Mouse (Mus musculus) liver, embryonic 11.5 days (tissue): ENCODE data around the gene Mapk8. TPM values are rescaled to one million over a fixed set of nuclear protein-coding genes. Genes with fewer than 3 reads are reported as not detected.
A peak's percentile ranks its signal among the peaks of the same experiment; 100 is the strongest.

Source experiments
- ATAC-seq: fragments of 200-750 bp; cut with Nextera tagmentation; replicated peaks from 2 replicates; pipeline ENCODE4 v1.8.0; 2017; ENCODE audit warnings: moderate number of reproducible peaks, mild to moderate bottlenecking, moderate TSS enrichment, moderate library complexity; ENCODE audit not compliant: low FRiP score
- DNase-seq: peaks from one replicate; pipeline ENCODE4 v3.0.0-alpha.2; 2017; ENCODE audit warnings: low spot score
- H3K27ac ChIP-seq: fragments of 300-500 bp; sonication (generic); 2 replicates; pipeline ENCODE4 v1.5.1; 2014; ENCODE audit warnings: mild to moderate bottlenecking, low read depth, low read length, control low read depth
- H3K27me3 ChIP-seq: fragments of 300-500 bp; sonication (generic); replicated peaks from 2 replicates; pipeline ENCODE4 v1.6.1; 2014; ENCODE audit warnings: low read length, mixed read lengths; ENCODE audit not compliant: control insufficient read depth, insufficient read depth
- H3K36me3 ChIP-seq: fragments of 300-500 bp; sonication (generic); 2 replicates; pipeline ENCODE4 v1.6.1; 2014; ENCODE audit warnings: mild to moderate bottlenecking, low read length, moderate library complexity, mixed read lengths; ENCODE audit not compliant: control insufficient read depth, insufficient read depth
- H3K4me1 ChIP-seq: fragments of 300-500 bp; sonication (generic); replicated peaks from 2 replicates; pipeline ENCODE4 v1.6.1; 2014; ENCODE audit warnings: low read length, mixed read lengths; ENCODE audit not compliant: control insufficient read depth, insufficient read depth
- H3K4me2 ChIP-seq: fragments of 300-500 bp; sonication (generic); 2 replicates; pipeline ENCODE4 v1.6.1; 2014; ENCODE audit warnings: mild to moderate bottlenecking, control low read depth, moderate library complexity
- H3K4me3 ChIP-seq: fragments of 300-500 bp; sonication (generic); 2 replicates; pipeline ENCODE4 v1.5.1; 2014; ENCODE audit warnings: low read depth, low read length, control low read depth
- H3K9ac ChIP-seq: fragments of 300-500 bp; sonication (generic); 2 replicates; pipeline ENCODE4 v1.6.1; 2014; ENCODE audit warnings: low read depth, low read length, control low read depth
- H3K9me3 ChIP-seq: fragments of 300-500 bp; sonication (generic); 2 replicates; pipeline ENCODE4 v1.6.1; 2016; ENCODE audit warnings: low read length, inconsistent platforms, mixed read lengths; ENCODE audit not compliant: control insufficient read depth
- WGBS: fragments of 180-500 bp; shearing (Covaris S2); extraction: QIAGEN DNeasy Blood & Tissue Kit; methylation state at CpG from one replicate; pipeline ENCODE4 v1.1.7; 2014; 5-methylcytosine and 5-hydroxymethylcytosine counted together
- polyA plus RNA-seq: library from polyadenylated mRNA; unstranded; fragments of >200 nt; fragmentation: Nextera tagmentation; extraction: Ambion mirVana; gene quantifications from 2 replicates; pipeline ENCODE4 v1.2.1, GENCODE M21; 2014

Gene Mapk8
- polyA plus RNA-seq, 1 experiment from 2014 or later = 10.5 TPM

DNA sequence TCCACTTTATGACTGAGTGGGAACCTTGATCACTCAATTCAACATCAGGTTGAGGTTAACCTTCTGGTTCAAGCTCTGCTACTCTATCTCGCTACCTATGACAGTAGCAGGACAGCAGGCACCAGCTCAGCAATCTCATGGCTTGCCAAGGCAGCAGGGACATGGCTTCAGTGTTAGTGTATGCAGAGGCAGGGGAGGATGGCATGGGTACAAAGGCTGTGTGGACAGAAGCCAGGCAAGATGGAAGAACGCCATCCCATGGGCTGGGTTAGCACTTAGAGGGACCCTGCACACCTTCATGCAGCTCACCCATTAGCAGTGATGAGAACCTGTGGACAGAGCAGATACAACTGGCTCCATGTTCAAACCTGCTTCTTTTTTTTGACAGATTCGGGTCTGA is 69.7 kb downstream of the Mapk8 start:
- no peak for ATAC-seq

DNA sequence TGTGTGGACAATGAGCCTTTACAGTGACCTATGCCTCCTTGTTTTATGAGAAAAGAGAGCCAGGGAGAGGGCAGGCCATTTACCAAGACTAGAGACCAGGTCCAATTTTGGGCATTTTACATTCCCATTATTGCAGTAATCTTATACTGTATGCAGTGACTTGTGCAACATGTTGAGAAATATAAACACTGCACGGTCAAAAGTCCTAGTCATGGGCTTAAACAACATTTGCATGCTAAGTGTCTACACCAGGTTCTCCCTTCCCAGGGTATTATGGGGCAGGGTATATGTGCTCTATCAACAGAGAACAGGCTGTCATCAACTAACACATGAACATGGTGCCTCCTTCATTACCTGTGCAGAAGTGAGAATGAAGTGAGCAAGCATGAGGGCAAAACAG is 72.9 kb downstream of the Mapk8 start:
- Histone ChIP-seq H3K9me3 (no peaks in the 10 kb centered on the region), H3K4me3 (no peak overlapping the region), H3K4me2 (no peak overlapping the region), H3K27ac (no peak overlapping the region), H3K4me1 (peaks cover 12% of the 10 kb centered on the region), H3K27me3 (no peaks in the 10 kb centered on the region), H3K9ac (no peak overlapping the region), H3K36me3 (no peaks in the 10 kb centered on the region)
- 73% methylated on average over 1 of the region's 1 CpGs for WGBS
- DNase-seq (no peak), ATAC-seq (no peak)

More for the DNA sequence above, 69.7 kb downstream of the Mapk8 start:
- WGBS = 87% methylated on average over 3 of the region's 3 CpGs
- DNase-seq = no peak
- H3K9me3 ChIP-seq = no peaks in the 10 kb centered on the region
- no peak overlapping the region for H3K4me3 ChIP-seq
- H3K27ac ChIP-seq = no peak overlapping the region
- H3K4me2 ChIP-seq = no peak overlapping the region
- no peaks in the 10 kb centered on the region for H3K27me3 ChIP-seq
- H3K9ac ChIP-seq = no peak overlapping the region
- H3K4me1 ChIP-seq = no peaks in the 10 kb centered on the region
- H3K36me3 ChIP-seq = peaks cover 6% of the 10 kb centered on the region; the same call in 1 of the 2 replicates

DNA sequence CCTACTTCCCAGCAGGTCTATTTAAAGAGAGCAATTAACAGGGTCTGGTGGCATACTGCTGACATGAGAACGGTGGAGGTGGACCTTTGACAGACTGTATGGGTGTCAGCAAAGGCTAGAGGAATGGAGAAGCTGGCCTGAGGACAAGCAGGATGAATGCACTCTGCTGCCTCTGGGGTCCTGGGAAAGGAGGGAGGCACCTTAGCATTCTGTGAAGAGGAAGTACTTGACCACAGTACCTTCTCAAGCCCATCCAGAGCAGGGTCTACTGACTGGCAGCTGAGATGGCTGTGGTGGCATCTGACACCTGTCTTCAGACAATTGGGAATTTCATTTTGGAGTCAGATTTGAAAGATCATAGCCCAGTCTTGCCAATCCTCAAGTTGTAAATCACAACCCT is 73.7 kb downstream of the Mapk8 start:
- no peak overlapping the region for H3K27ac ChIP-seq
- ATAC-seq = no peak

DNA sequence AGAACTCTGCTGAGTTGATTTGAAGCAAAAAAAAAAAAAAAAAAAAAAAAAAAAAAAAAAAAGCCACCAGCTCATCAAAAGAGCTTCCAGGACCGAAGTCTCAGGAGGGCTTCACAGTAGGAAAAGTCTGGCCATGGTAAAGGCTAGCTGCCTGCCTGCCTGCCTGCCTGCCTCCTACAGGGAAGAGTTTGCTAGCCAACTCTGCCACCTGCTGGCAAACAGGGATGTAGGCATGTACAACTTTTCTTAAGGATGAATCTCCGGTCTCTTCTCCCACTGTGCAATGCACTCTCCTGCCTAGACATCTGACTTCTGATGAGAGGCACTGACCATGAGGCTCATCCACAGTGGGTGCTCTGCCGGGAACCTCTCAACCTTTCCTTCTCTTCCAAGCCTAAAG is 75.7 kb downstream of the Mapk8 start:
- H3K9ac ChIP-seq = no peak overlapping the region
- H3K4me1 ChIP-seq = peaks cover 12% of the 10 kb centered on the region
- DNase-seq (peak; percentile 47), ATAC-seq (peak; percentile 45)
- no peak overlapping the region for H3K4me3 ChIP-seq
- no peaks in the 10 kb centered on the region for H3K9me3 ChIP-seq
- no peaks in the 10 kb centered on the region for H3K27me3 ChIP-seq
- WGBS = 24% methylated on average over 3 of the region's 3 CpGs
- no peaks in the 10 kb centered on the region; the same call in 1 of the 2 replicates for H3K36me3 ChIP-seq
- no peak overlapping the region for H3K4me2 ChIP-seq
- no peak overlapping the region for H3K27ac ChIP-seq

More for the DNA sequence above, 73.7 kb downstream of the Mapk8 start:
- DNase-seq = peak; percentile 23
- WGBS = 38% methylated on average over 1 of the region's 1 CpGs
- H3K36me3 ChIP-seq = no peaks in the 10 kb centered on the region
- no peak overlapping the region for H3K4me3 ChIP-seq
- H3K4me2 ChIP-seq = no peak overlapping the region
- no peaks in the 10 kb centered on the region for H3K27me3 ChIP-seq
- H3K9me3 ChIP-seq = no peaks in the 10 kb centered on the region
- H3K4me1 ChIP-seq = peaks cover 12% of the 10 kb centered on the region
- H3K9ac ChIP-seq = no peak overlapping the region

DNA sequence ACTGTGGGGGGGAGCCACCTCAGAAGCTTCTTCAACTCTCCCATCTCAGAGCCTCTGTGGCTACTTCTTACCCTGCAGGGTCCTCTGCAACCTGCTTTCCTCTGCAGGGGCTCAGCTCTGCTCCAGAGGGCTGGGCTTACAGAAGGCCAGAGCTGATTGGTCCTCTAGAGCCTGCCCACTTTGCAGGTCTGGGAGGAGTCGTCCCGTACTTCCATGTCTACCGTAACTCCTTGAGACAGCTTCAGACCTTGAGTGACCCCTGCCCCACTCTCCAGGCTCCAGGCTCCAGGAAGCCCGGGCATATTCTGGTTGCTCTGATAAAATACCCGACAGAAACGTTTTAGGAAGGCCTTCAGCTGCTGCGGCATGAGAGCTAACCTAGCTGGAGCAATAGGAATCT is 76.9 kb downstream of the Mapk8 start:
- H3K4me1 ChIP-seq = peaks cover 12% of the 10 kb centered on the region
- H3K9me3 ChIP-seq = no peaks in the 10 kb centered on the region
- 9% methylated on average over 7 of the region's 7 CpGs for WGBS
- H3K36me3 ChIP-seq = no peaks in the 10 kb centered on the region; the same call in 1 of the 2 replicates
- H3K27ac ChIP-seq = no peak overlapping the region
- peak; percentile 54; the same call in 1 of the 2 replicates for ATAC-seq
- no peak overlapping the region for H3K9ac ChIP-seq
- DNase-seq = no peak
- H3K4me3 ChIP-seq = no peak overlapping the region
- H3K27me3 ChIP-seq = no peaks in the 10 kb centered on the region
- peak overlapping the region; percentile 37 for H3K4me2 ChIP-seq

DNA sequence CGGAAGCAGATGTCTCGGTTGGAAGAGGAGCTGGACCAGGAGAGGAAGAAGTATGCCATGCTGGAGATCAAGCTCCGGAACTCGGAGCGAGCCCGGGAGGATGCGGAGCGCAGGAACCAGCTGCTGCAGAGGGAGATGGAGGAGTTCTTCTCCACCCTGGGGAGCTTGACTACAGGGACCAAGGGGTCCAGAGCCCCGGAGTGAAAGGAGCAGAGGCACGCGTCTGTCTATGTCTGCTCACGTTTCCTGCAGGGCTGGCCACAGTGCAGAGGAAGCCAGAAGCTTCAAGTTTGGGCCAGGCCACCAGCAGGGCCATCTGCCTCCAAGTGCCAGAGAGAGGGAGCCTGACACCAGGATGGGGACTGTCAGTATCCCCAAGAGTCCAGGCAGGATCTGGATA is 77.6 kb downstream of the Mapk8 start:
- ATAC-seq = no peak
- 82% methylated on average over 12 of the region's 12 CpGs for WGBS
- H3K27ac ChIP-seq = no peak overlapping the region
- H3K27me3 ChIP-seq = no peaks in the 10 kb centered on the region
- no peak overlapping the region for H3K4me2 ChIP-seq
- no peaks in the 10 kb centered on the region for H3K9me3 ChIP-seq
- H3K9ac ChIP-seq = no peak overlapping the region
- H3K4me3 ChIP-seq = no peak overlapping the region
- peaks cover 12% of the 10 kb centered on the region for H3K4me1 ChIP-seq
- no peaks in the 10 kb centered on the region; the same call in 1 of the 2 replicates for H3K36me3 ChIP-seq
- DNase-seq = peak; percentile 19

GRCm38 (mm10) chr14:33366891-33367777 is 79.8 kb downstream of the Mapk8 start:
- DNase-seq = peak; percentile 23
- WGBS = 86% methylated on average over 30 of the region's 30 CpGs

DNA sequence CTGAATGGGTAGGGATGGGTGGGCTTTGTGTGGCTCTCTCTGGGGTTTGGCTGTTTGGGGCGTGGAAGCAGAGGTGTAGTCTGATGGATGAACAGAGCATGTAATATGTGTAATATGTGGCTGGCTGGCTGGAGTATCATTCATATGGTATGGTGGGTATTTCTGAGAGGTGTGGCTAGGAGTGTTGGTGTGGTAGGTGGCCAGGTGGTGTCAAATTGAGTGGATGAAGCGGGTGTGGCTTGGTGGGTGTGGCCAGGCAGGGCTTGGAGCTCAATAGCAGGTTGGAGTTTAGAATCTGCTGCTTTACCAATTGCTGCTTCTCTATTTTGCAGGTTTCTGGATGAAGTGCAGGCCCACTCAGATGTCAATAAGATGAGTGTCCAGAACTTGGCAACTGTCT is 82.9 kb downstream of the Mapk8 start:
- H3K4me1 ChIP-seq = peaks cover 13% of the 10 kb centered on the region; the same call in 1 of the 2 replicates
- no peak overlapping the region for H3K4me2 ChIP-seq
- no peaks in the 10 kb centered on the region for H3K27me3 ChIP-seq
- H3K36me3 ChIP-seq = no peaks in the 10 kb centered on the region; the same call in 1 of the 2 replicates
- no peak overlapping the region for H3K4me3 ChIP-seq
- H3K9ac ChIP-seq = no peak overlapping the region
- no peak for DNase-seq
- H3K27ac ChIP-seq = no peak overlapping the region
- WGBS = 69% methylated on average over 2 of the region's 2 CpGs
- no peak for ATAC-seq
- H3K9me3 ChIP-seq = no peaks in the 10 kb centered on the region

More at GRCm38 (mm10) chr14:33366891-33367777, 79.8 kb downstream of the Mapk8 start:
- H3K4me2 ChIP-seq = no peak overlapping the region
- no peak overlapping the region for H3K4me3 ChIP-seq
- H3K27ac ChIP-seq = no peak overlapping the region
- no peaks in the 10 kb centered on the region for H3K9me3 ChIP-seq
- H3K4me1 ChIP-seq = peaks cover 22% of the 10 kb centered on the region
- H3K27me3 ChIP-seq = no peaks in the 10 kb centered on the region
- H3K9ac ChIP-seq = no peak overlapping the region
- H3K36me3 ChIP-seq = no peaks in the 10 kb centered on the region; the same call in 1 of the 2 replicates
- ATAC-seq = no peak
